Mouse (Mus musculus) testis, adult 2 months (tissue): ENCODE measurements at regions not wholly inside any gene's neighbourhood (a gene's known extent, or its start where the extent isn't known, plus 50 kb on each side); places are given as distances from the start of the nearest gene placed in this dataset.

Source experiments
- CTCF ChIP-seq: fragments of 200-500 bp; IDR thresholded peaks from 2 replicates; pipeline ENCODE4 v1.5.1; 2012; ENCODE audit warnings: low read depth, mild to moderate bottlenecking, inconsistent platforms, low read length, moderate library complexity; ENCODE audit not compliant: control insufficient read depth, insufficient read depth, insufficient replicate concordance
- POLR2A ChIP-seq: fragments of 200-500 bp; IDR thresholded peaks from 2 replicates; pipeline ENCODE4 v1.6.1; 2012; ENCODE audit warnings: low read depth, mild to moderate bottlenecking, inconsistent platforms, low read length, moderate library complexity; ENCODE audit not compliant: control insufficient read depth

- TF ChIP-seq CTCF, result no peak
- no peak for TF ChIP-seq POLR2A
Observed at GRCm38 (mm10) chr2:124975106-124975505, 92.8 kb upstream of the Slc24a5 start.
